Mouse (Mus musculus) embryonic facial prominence, embryonic 12.5 days (tissue): ENCODE data around the gene Myo1c. TPM values are rescaled to one million over a fixed set of nuclear protein-coding genes. Genes with fewer than 3 reads are reported as not detected.
A peak's percentile ranks its signal among the peaks of the same experiment; 100 is the strongest.

ENCODE experiments used
- ATAC-seq: fragments of 200-750 bp; cut with Nextera tagmentation; 2 replicates; pipeline ENCODE4 v1.8.0; 2017; ENCODE audit not compliant: insufficient number of reproducible peaks, insufficient read depth, low FRiP score, low TSS enrichment
- H3K27ac ChIP-seq: fragments of 300-500 bp; sonication (generic); 2 replicates; pipeline ENCODE4 v1.5.1; 2016; ENCODE audit warnings: mild to moderate bottlenecking
- H3K27me3 ChIP-seq: fragments of 300-500 bp; sonication (generic); 2 replicates; pipeline ENCODE4 v1.6.1; 2016; ENCODE audit warnings: mild to moderate bottlenecking, moderate library complexity
- H3K36me3 ChIP-seq: fragments of 300-500 bp; sonication (generic); 2 replicates; pipeline ENCODE4 v1.6.1; 2016; ENCODE audit warnings: mild to moderate bottlenecking
- H3K4me1 ChIP-seq: fragments of 300-500 bp; sonication (generic); 2 replicates; pipeline ENCODE4 v1.6.1; 2016
- H3K4me2 ChIP-seq: fragments of 300-500 bp; sonication (generic); replicated peaks from 2 replicates; pipeline ENCODE4 v1.6.1; 2016; ENCODE audit warnings: mild to moderate bottlenecking, moderate library complexity
- H3K4me3 ChIP-seq: fragments of 300-500 bp; sonication (generic); 2 replicates; pipeline ENCODE4 v1.5.1; 2016; ENCODE audit warnings: mild to moderate bottlenecking
- H3K9ac ChIP-seq: fragments of 300-500 bp; sonication (generic); 2 replicates; pipeline ENCODE4 v1.6.1; 2016; ENCODE audit warnings: mild to moderate bottlenecking, moderate library complexity
- H3K9me3 ChIP-seq: fragments of 300-500 bp; sonication (generic); 2 replicates; pipeline ENCODE4 v1.6.1; 2016; ENCODE audit warnings: mild to moderate bottlenecking, moderate library complexity
- WGBS: fragments of 180-500 bp; shearing (Covaris S2); methylation state at CpG from one replicate; pipeline ENCODE4 v1.1.7; 2016; 5-methylcytosine and 5-hydroxymethylcytosine counted together
- polyA plus RNA-seq: library from polyadenylated mRNA; unstranded; fragments of >200 nt; fragmentation: Nextera tagmentation; extraction: Ambion mirVana; gene quantifications from 2 replicates; pipeline ENCODE4 v1.2.1, GENCODE M21; 2016

Myo1c gene
- polyA plus RNA-seq, 1 experiment from 2014 or later = 31.0 TPM

DNA sequence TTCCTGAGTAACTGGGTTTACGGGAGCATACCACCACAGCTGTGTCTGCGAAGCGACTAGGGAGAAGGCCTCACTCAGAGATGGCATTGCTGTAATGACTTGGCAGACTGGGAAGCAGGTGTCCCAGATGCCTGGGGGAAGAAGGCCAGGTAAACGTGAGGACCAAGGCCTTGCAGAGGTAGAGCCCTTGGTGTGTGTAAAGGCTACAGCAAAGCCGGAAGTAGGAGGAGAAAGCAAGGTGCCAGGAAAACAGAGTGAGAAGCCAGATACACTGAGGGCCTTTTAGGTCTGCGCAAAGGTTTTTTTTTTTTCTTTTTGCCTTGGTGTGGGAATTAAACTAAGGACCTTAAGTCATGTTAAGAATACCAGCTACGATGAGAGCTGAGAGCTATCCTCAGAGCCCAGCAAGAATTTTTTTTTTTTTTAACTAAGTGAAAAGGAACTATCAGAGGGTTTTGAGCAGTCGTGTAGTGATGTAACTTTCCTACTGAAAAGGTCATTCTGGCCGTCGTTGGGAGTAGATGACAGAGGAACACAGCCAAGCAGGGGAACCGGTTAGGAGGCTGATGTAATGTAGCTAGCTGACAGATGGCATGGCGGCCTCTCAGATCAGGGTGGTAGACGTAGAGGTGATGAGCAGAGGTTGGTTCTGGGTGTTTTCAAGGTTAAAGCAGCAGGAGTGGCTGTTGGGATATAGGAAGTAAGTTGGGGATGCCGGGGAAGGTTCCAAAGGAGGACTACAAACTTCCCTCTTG is 8.9 kb downstream of the Myo1c start:
- Histone ChIP-seq H3K4me2 (no peak overlapping the region), H3K27me3 (0 out of 2 replicates have a peak, but pooled peaks cover 4% of the 10 kb centered on the region), H3K4me3 (no peak overlapping the region), H3K27ac (no peak overlapping the region), H3K9ac (no peak overlapping the region), H3K36me3 (peaks cover 41% of the 10 kb centered on the region), H3K4me1 (peaks cover 12% of the 10 kb centered on the region; the same call in 1 of the 2 replicates), H3K9me3 (no peaks in the 10 kb centered on the region)
- WGBS = 85% methylated on average over 14 of the region's 14 CpGs
- no peak for ATAC-seq

DNA sequence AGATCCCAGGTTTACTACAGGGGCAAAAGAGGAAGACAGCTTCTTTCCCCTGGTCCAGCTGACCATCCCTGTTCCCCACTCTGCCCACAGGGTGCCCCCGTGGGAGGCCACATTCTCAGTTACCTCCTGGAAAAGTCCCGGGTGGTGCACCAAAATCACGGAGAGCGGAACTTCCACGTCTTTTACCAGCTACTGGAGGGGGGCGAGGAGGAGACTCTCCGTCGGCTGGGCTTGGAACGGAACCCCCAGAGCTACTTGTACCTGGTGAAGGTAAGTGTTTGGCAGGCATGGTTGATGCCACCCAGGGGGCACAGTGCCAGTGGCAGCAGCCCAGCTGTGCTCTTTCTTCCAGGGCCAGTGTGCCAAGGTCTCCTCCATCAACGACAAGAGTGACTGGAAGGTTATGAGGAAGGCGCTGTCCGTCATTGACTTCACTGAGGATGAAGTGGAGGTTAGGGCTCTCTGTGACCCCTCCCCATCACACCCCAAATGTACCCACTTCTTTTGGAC is 9.8 kb downstream of the Myo1c start:
- ATAC-seq = no peak
- Histone ChIP-seq H3K27ac (no peak overlapping the region), H3K9ac (no peak overlapping the region), H3K4me1 (peaks cover 6% of the 10 kb centered on the region; the same call in 1 of the 2 replicates), H3K4me2 (no peak overlapping the region), H3K36me3 (peaks cover 42% of the 10 kb centered on the region), H3K4me3 (no peak overlapping the region), H3K9me3 (no peaks in the 10 kb centered on the region), H3K27me3 (0 out of 2 replicates have a peak, but pooled peaks cover under 1% of the 10 kb centered on the region)
- WGBS = 88% methylated on average over 12 of the region's 12 CpGs

DNA sequence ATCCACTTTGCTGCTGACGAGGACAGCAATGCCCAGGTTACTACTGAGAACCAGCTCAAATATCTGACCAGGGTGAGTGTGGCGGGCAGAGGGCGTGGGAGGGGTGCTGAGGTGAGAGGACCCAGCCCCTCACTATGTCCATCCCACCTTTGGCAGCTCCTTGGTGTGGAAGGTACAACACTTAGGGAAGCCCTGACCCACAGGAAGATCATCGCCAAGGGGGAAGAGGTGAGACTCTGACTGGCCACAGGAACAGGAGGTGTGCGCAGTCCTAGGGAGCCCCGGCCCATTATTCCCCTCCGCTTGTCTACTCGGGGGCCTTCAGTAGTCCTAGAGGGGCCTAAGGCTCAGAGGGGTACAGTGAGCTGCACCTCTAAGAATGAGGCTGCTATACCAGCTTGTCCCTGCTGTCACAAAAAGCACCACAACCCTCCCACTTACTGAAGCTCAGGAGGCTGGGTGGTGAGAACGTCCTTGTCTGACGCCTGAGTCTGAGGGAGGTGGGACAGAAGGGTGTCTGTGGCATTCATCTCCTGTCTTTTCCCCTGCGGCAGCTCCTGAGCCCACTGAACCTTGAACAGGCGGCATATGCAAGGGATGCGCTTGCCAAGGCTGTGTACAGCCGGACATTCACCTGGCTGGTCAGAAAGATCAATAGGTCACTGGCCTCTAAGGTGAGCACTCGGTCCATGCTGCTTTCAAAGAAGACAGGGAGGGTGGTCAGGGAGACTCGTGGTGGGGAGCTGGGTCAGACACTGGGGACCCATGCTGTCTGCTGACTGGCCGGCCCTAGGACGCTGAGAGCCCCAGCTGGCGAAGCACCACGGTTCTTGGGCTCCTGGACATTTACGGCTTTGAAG is 10.9 kb downstream of the Myo1c start:
- no peak for ATAC-seq
- H3K4me2 ChIP-seq = no peak overlapping the region
- H3K36me3 ChIP-seq = peaks cover 53% of the 10 kb centered on the region
- H3K27ac ChIP-seq = no peak overlapping the region
- H3K27me3 ChIP-seq = no peaks in the 10 kb centered on the region
- peaks cover 6% of the 10 kb centered on the region; the same call in 1 of the 2 replicates for H3K4me1 ChIP-seq
- H3K4me3 ChIP-seq = no peak overlapping the region
- H3K9ac ChIP-seq = no peak overlapping the region
- WGBS = 90% methylated on average over 21 of the region's 21 CpGs
- H3K9me3 ChIP-seq = no peaks in the 10 kb centered on the region

DNA sequence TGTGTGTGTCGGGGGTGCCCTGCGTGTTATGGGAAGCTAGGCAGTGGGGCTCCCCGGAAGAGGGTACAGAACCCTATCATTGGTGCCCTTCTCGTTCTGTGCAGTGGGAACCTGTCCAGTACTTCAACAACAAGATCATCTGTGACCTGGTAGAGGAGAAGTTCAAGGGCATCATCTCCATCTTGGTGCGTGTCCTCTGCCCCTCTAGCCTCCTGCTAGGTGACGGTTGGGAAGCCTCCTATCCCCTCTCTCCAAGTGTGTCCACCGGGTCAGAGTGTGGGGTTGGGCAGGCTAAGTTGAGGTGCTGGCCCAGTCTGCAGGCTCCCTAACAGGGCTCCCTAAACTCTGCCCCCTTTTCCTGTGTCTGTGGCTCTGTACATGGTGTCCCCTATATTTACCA is 11.8 kb downstream of the Myo1c start:
- 89% methylated on average over 7 of the region's 7 CpGs for WGBS
- no peaks in the 10 kb centered on the region for H3K4me1 ChIP-seq
- H3K9ac ChIP-seq = no peak overlapping the region
- no peak overlapping the region for H3K4me2 ChIP-seq
- ATAC-seq = 0 out of 2 replicates have a peak, but pooled peaks have one; percentile 19
- H3K27ac ChIP-seq = no peak overlapping the region
- H3K36me3 ChIP-seq = peaks cover 61% of the 10 kb centered on the region
- H3K4me3 ChIP-seq = no peak overlapping the region
- no peaks in the 10 kb centered on the region for H3K9me3 ChIP-seq
- H3K27me3 ChIP-seq = no peaks in the 10 kb centered on the region

DNA sequence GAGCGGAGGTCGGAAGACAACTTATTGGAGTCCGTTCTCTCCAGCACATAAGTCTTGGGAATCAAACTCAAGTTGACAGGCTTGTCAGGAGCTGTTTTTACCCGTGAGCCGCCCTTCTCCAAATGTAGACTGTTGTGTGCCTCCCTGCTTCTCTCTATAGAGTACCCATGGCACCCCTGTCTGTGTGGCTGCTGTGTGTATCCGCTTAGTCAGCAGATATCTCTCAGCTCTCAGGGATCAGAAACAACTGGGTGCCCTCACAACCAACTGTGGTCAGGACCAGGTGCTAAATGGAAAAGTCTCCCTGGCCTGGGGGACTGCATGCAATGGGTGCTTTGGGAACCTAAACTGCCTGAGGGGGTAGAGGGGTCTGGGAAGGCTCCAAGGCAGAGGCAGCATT is 16.0 kb downstream of the Myo1c start:
- H3K9ac ChIP-seq = no peak overlapping the region
- 95% methylated on average over 6 of the region's 6 CpGs for WGBS
- H3K27me3 ChIP-seq = no peaks in the 10 kb centered on the region
- ATAC-seq = no peak
- H3K4me2 ChIP-seq = no peak overlapping the region
- H3K4me3 ChIP-seq = no peak overlapping the region
- H3K9me3 ChIP-seq = no peaks in the 10 kb centered on the region
- peaks cover 67% of the 10 kb centered on the region for H3K36me3 ChIP-seq
- H3K4me1 ChIP-seq = no peaks in the 10 kb centered on the region
- no peak overlapping the region for H3K27ac ChIP-seq

DNA sequence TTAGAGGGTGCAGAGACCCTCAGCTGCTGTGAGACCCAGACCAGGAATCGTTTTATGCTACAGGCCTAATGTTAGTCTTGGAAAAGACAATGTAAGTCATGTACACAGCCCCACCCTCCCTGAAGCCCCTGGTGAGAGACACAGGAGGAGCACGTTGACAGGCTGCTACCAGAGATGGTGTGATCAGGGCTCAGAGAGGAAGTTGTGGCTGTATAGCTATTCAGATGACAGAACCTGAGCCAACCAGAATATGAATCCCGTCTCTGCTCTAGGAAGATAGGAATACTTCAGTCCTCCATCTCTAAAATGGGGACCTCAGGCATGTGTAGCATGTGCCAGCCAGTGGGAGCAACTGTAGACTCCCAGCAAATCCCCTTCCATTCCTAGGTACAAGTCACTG is 18.3 kb downstream of the Myo1c start:
- Histone ChIP-seq H3K9me3 (no peaks in the 10 kb centered on the region), H3K27ac (no peak overlapping the region), H3K4me3 (no peak overlapping the region), H3K27me3 (no peaks in the 10 kb centered on the region), H3K9ac (no peak overlapping the region), H3K4me2 (no peak overlapping the region), H3K36me3 (peaks cover 70% of the 10 kb centered on the region), H3K4me1 (no peaks in the 10 kb centered on the region)
- no peak for ATAC-seq
- WGBS = 89% methylated on average over 3 of the region's 3 CpGs

DNA sequence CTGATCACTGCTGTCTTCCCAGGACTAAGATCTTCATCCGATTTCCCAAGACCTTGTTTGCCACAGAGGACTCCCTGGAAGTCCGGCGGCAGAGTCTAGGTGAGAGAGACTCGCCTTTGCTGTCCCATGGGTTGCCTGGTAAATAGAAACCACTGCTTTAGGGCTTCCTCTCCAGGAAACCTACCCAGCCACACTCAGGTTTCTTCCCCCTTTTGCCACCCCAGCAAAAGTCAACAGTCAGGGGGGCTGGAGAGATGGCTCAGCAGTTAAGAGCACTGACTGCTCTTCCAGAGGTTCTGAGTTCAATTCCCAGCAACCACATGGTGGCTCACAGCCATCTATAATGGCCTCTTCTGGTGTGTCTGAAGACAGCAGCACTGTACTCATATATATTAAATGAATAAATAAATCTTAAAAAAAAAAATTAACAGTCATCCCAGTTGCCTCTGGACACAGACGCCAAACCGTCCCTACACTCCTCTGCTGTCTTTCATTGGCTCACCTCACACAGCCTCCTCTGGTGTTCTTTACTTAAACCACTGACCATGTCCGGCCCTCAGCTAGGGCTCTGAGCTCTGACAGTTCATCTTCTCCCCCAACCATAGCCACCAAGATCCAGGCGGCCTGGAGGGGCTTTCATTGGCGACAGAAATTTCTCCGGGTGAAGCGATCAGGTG is 19.0 kb downstream of the Myo1c start:
- no peak for ATAC-seq
- no peak overlapping the region for H3K27ac ChIP-seq
- 83% methylated on average over 11 of the region's 11 CpGs for WGBS
- peaks cover 70% of the 10 kb centered on the region for H3K36me3 ChIP-seq
- no peaks in the 10 kb centered on the region for H3K27me3 ChIP-seq
- H3K4me3 ChIP-seq = no peak overlapping the region
- no peak overlapping the region for H3K9ac ChIP-seq
- no peaks in the 10 kb centered on the region for H3K4me1 ChIP-seq
- no peak overlapping the region for H3K4me2 ChIP-seq
- H3K9me3 ChIP-seq = no peaks in the 10 kb centered on the region

DNA sequence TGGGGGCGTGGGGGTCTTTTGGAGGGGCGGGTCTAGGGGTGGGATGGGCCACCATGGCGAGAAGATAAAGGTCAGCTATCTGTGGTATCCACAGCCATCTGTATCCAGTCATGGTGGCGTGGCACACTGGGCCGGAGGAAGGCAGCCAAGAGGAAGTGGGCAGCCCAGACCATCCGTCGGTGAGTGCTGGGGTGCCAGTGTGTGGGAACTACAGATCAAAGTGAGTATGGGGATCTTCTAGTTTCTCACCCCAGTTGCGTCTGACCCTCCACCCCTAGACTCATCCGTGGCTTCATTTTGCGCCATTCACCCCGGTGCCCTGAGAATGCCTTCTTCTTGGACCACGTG is 19.5 kb downstream of the Myo1c start:
- no peak for ATAC-seq
- peaks cover 70% of the 10 kb centered on the region for H3K36me3 ChIP-seq
- no peaks in the 10 kb centered on the region for H3K9me3 ChIP-seq
- no peaks in the 10 kb centered on the region for H3K27me3 ChIP-seq
- 85% methylated on average over 12 of the region's 12 CpGs for WGBS
- no peak overlapping the region for H3K27ac ChIP-seq
- no peak overlapping the region for H3K9ac ChIP-seq
- no peaks in the 10 kb centered on the region for H3K4me1 ChIP-seq
- H3K4me2 ChIP-seq = no peak overlapping the region
- no peak overlapping the region for H3K4me3 ChIP-seq

DNA sequence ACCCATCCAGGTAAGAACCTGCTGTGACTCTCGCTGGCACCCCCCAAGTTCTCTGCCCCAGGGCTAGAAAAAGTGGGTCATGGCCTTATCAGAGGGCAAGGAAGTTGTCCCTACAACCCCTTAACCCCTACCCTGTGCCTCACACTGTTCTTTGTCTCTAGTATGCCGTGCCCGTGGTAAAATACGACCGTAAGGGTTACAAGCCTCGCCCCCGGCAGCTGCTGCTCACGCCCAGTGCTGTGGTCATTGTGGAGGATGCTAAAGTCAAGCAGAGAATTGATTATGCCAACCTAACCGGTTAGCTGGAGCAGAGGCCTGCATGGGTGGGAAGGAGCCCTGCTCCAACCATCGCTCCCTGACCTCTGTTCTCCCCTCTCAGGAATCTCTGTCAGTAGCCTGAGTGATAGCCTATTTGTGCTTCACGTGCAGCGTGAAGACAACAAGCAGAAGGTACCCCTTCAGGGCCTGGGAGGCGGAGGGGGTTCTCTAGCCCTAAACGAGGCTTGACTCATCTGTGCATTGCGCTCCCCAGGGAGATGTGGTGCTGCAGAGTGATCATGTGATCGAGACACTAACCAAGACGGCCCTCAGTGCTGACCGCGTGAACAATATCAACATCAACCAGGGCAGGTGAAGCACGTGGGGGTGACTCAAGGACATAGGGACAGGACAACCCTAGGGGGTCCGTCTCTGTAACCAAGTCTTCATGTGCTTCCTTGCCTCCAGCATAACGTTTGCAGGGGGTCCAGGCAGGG is 21.3 kb downstream of the Myo1c start:
- H3K4me1 ChIP-seq = no peaks in the 10 kb centered on the region
- 85% methylated on average over 22 of the region's 22 CpGs for WGBS
- H3K4me3 ChIP-seq = no peak overlapping the region
- H3K9ac ChIP-seq = no peak overlapping the region
- no peak overlapping the region for H3K4me2 ChIP-seq
- H3K9me3 ChIP-seq = no peaks in the 10 kb centered on the region
- H3K27me3 ChIP-seq = no peaks in the 10 kb centered on the region
- no peak for ATAC-seq
- H3K36me3 ChIP-seq = peaks cover 54% of the 10 kb centered on the region
- no peak overlapping the region for H3K27ac ChIP-seq

DNA sequence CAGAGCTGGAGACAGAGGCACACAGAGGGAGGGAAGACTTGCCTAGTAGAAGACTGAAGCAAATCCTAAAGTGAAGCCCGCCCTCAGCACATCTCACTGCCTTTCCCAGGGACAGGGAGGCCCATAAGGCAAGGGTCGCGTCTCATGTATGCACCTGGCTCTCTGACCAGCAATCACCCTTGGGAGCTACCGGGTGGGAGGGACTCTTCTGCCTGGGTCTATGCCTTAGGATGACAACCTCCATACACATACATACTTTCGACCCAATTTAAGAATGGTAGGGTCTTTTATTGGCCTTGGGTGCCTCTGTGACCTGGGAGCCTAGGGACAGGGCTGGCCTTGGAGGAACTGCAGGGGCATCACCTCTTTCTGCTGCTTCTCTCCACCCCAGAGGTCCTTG is 23.1 kb downstream of the Myo1c start:
- no peak overlapping the region for H3K4me2 ChIP-seq
- no peak overlapping the region for H3K9ac ChIP-seq
- no peak overlapping the region for H3K27ac ChIP-seq
- H3K36me3 ChIP-seq = peaks cover 43% of the 10 kb centered on the region
- no peaks in the 10 kb centered on the region for H3K27me3 ChIP-seq
- no peaks in the 10 kb centered on the region for H3K9me3 ChIP-seq
- H3K4me3 ChIP-seq = no peak overlapping the region
- no peak for ATAC-seq
- no peaks in the 10 kb centered on the region for H3K4me1 ChIP-seq
- WGBS = 88% methylated on average over 5 of the region's 5 CpGs

DNA sequence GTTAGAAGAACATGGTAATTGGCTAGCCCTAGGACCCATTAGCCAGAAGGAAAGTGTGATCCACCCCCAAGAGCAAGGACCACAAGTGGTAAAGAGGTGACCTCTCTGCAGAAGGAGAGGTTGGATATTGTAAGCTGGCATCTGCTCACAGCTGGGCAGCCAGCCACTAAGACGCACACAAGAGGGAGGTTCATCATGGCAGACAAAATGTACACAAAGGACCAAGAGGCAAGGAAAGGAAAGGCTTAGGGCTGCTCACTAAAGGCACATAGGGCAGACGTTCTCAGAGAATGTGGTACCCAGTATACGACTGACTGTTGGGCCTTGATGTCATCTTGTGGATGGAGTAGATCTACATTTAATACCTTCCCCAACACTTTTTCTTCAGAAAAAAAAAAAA is 24.6 kb downstream of the Myo1c start:
- 80% methylated on average over 3 of the region's 3 CpGs for WGBS
- Histone ChIP-seq H3K4me1 (peaks cover under 1% of the 10 kb centered on the region; the same call in 1 of the 2 replicates), H3K27me3 (no peaks in the 10 kb centered on the region), H3K36me3 (peaks cover 34% of the 10 kb centered on the region), H3K4me3 (no peak overlapping the region), H3K27ac (no peak overlapping the region), H3K9me3 (no peaks in the 10 kb centered on the region), H3K4me2 (no peak overlapping the region), H3K9ac (no peak overlapping the region)
- no peak for ATAC-seq
